Mouse (Mus musculus) kidney, adult 11 months (tissue): ENCODE data around the gene Kirrel.

Experiments
- DNase-seq: peaks from one replicate; pipeline ENCODE4 v3.0.0; 2022

The Kirrel gene

GRCm38 (mm10) chr3:87165291-87165881, 9.2 kb downstream of the Kirrel start:
- peak; percentile 19 for DNase-seq

GRCm38 (mm10) chr3:87164099-87164815, 10.3 kb downstream of the Kirrel start:
- DNase-seq = no peak

GRCm38 (mm10) chr3:87163116-87163515, 11.4 kb downstream of the Kirrel start:
- DNase-seq = no peak

- no peak for DNase-seq
Measured at GRCm38 (mm10) chr3:87162380-87162779, 12.2 kb downstream of the Kirrel start.

GRCm38 (mm10) chr3:87161601-87162000, 12.9 kb downstream of the Kirrel start:
- no peak for DNase-seq

- no peak for DNase-seq
Measured at GRCm38 (mm10) chr3:87160819-87161509, 13.6 kb downstream of the Kirrel start.

- no peak for DNase-seq
Measured at GRCm38 (mm10) chr3:87159190-87159589, 15.4 kb downstream of the Kirrel start.

GRCm38 (mm10) chr3:87157767-87158291, 16.7 kb downstream of the Kirrel start:
- peak; percentile 24 for DNase-seq

- DNase-seq = no peak
Measured at GRCm38 (mm10) chr3:87157297-87157696, 17.2 kb downstream of the Kirrel start.

- no peak for DNase-seq
Measured at GRCm38 (mm10) chr3:87154398-87155287, 19.9 kb downstream of the Kirrel start.

- no peak for DNase-seq
Measured at GRCm38 (mm10) chr3:87153038-87153437, 21.5 kb downstream of the Kirrel start.

GRCm38 (mm10) chr3:87152111-87152738, 22.3 kb downstream of the Kirrel start:
- no peak for DNase-seq

- DNase-seq = no peak
Measured at GRCm38 (mm10) chr3:87151294-87151826, 23.2 kb downstream of the Kirrel start.

- DNase-seq = peak; percentile 31
Measured at GRCm38 (mm10) chr3:87150689-87151244, 23.8 kb downstream of the Kirrel start.

- DNase-seq = no peak
Measured at GRCm38 (mm10) chr3:87150056-87150688, 24.4 kb downstream of the Kirrel start.

GRCm38 (mm10) chr3:87149425-87149824, 25.1 kb downstream of the Kirrel start:
- DNase-seq = no peak

GRCm38 (mm10) chr3:87144476-87145240, 29.9 kb downstream of the Kirrel start:
- no peak for DNase-seq

GRCm38 (mm10) chr3:87140284-87140683, 34.3 kb downstream of the Kirrel start:
- DNase-seq = no peak

GRCm38 (mm10) chr3:87136782-87137181, 37.8 kb downstream of the Kirrel start:
- no peak for DNase-seq

GRCm38 (mm10) chr3:87134951-87135350, 39.6 kb downstream of the Kirrel start:
- DNase-seq = no peak
